Mouse (Mus musculus) embryonic facial prominence, embryonic 11.5 days (tissue): ENCODE data around the gene Fgfr2. TPM values are rescaled to one million over a fixed set of nuclear protein-coding genes. Genes with fewer than 3 reads are reported as not detected.

Experiments
- ATAC-seq: fragments of 200-750 bp; cut with Nextera tagmentation; replicated peaks from 2 replicates; pipeline ENCODE4 v1.8.0; 2017; ENCODE audit warnings: low read depth; ENCODE audit not compliant: insufficient number of reproducible peaks, low FRiP score, low TSS enrichment
- DNase-seq: peaks from one replicate; pipeline ENCODE4 v3.0.0-alpha.2; 2015; ENCODE audit warnings: low spot score
- H3K27ac ChIP-seq: fragments of 300-500 bp; sonication (generic); replicated peaks from 2 replicates; pipeline ENCODE4 v1.5.1; 2014; ENCODE audit warnings: mild to moderate bottlenecking, low read depth, low read length, control low read depth
- H3K27me3 ChIP-seq: fragments of 300-500 bp; sonication (generic); 2 replicates; pipeline ENCODE4 v1.6.1; 2014; ENCODE audit warnings: mild to moderate bottlenecking, low read length, moderate library complexity, mixed read lengths; ENCODE audit not compliant: control insufficient read depth, insufficient read depth
- H3K36me3 ChIP-seq: fragments of 300-500 bp; sonication (generic); replicated peaks from 2 replicates; pipeline ENCODE4 v1.6.1; 2014; ENCODE audit warnings: low read depth, mild to moderate bottlenecking, low read length, moderate library complexity, mixed read lengths; ENCODE audit not compliant: control insufficient read depth, insufficient read depth
- H3K4me1 ChIP-seq: fragments of 300-500 bp; sonication (generic); 2 replicates; pipeline ENCODE4 v1.6.1; 2014; ENCODE audit warnings: low read length, mixed read lengths; ENCODE audit not compliant: control insufficient read depth, insufficient read depth
- H3K4me2 ChIP-seq: fragments of 300-500 bp; sonication (generic); 2 replicates; pipeline ENCODE4 v1.6.1; 2014; ENCODE audit warnings: low read depth, mild to moderate bottlenecking, control low read depth, low read length, moderate library complexity
- H3K4me3 ChIP-seq: fragments of 300-500 bp; sonication (generic); 2 replicates; pipeline ENCODE4 v1.5.1; 2014; ENCODE audit warnings: low read depth, low read length, control low read depth
- H3K9ac ChIP-seq: fragments of 300-500 bp; sonication (generic); replicated peaks from 2 replicates; pipeline ENCODE4 v1.6.1; 2014; ENCODE audit warnings: mild to moderate bottlenecking, control low read depth, low read length
- H3K9me3 ChIP-seq: fragments of 300-500 bp; sonication (generic); replicated peaks from 2 replicates; pipeline ENCODE4 v1.6.1; 2016; ENCODE audit warnings: mild to moderate bottlenecking, low read length, inconsistent platforms, mixed read lengths; ENCODE audit not compliant: control insufficient read depth
- WGBS: fragments of 180-500 bp; shearing (Covaris S2); extraction: QIAGEN DNeasy Blood & Tissue Kit; methylation state at CpG from one replicate; pipeline ENCODE4 v1.1.7; 2014; 5-methylcytosine and 5-hydroxymethylcytosine counted together
- polyA plus RNA-seq: library from polyadenylated mRNA; unstranded; fragments of >200 nt; fragmentation: Nextera tagmentation; extraction: Ambion mirVana; gene quantifications from 2 replicates; pipeline ENCODE4 v1.2.1, GENCODE M21; 2014

Gene Fgfr2
- polyA plus RNA-seq, 1 experiment from 2014 or later, result 75.6 TPM

- 96% methylated on average over 14 of the region's 14 CpGs for WGBS
- Histone ChIP-seq H3K36me3 (no peaks in the 10 kb centered on the region), H3K27ac (no peak overlapping the region), H3K27me3 (no peaks in the 10 kb centered on the region), H3K4me2 (no peak overlapping the region), H3K4me1 (no peaks in the 10 kb centered on the region), H3K9ac (no peak overlapping the region), H3K4me3 (no peak overlapping the region), H3K9me3 (no peaks in the 10 kb centered on the region)
- DNase-seq (no peak), ATAC-seq (no peak)
These were observed 2212.3 kb downstream of the Fgfr2 start for GRCm38 (mm10) chr7:130910841-130911240.

- H3K9me3 ChIP-seq, result no peaks in the 10 kb centered on the region
- no peak overlapping the region for H3K27ac ChIP-seq
- ATAC-seq, result no peak
- no peak for DNase-seq
- 85% methylated on average over 13 of the region's 13 CpGs for WGBS
- H3K9ac ChIP-seq, result no peak overlapping the region
- no peaks in the 10 kb centered on the region for H3K4me1 ChIP-seq
- no peaks in the 10 kb centered on the region for H3K36me3 ChIP-seq
- no peaks in the 10 kb centered on the region for H3K27me3 ChIP-seq
- H3K4me2 ChIP-seq, result no peak overlapping the region
- H3K4me3 ChIP-seq, result no peak overlapping the region
These were observed 2218.4 kb downstream of the Fgfr2 start for GRCm38 (mm10) chr7:130904571-130905365.

- H3K27me3 ChIP-seq, result no peaks in the 10 kb centered on the region
- H3K4me3 ChIP-seq, result no peak overlapping the region
- H3K9me3 ChIP-seq, result no peaks in the 10 kb centered on the region
- H3K9ac ChIP-seq, result no peak overlapping the region
- no peaks in the 10 kb centered on the region for H3K36me3 ChIP-seq
- ATAC-seq, result no peak
- H3K27ac ChIP-seq, result no peak overlapping the region
- H3K4me1 ChIP-seq, result no peaks in the 10 kb centered on the region
- WGBS, result 83% methylated on average over 16 of the region's 16 CpGs
- DNase-seq, result no peak
- H3K4me2 ChIP-seq, result no peak overlapping the region
These were observed 2219.6 kb downstream of the Fgfr2 start for GRCm38 (mm10) chr7:130903505-130904074.

- Histone ChIP-seq H3K4me3 (no peak overlapping the region), H3K36me3 (no peaks in the 10 kb centered on the region), H3K9ac (no peak overlapping the region), H3K4me2 (no peak overlapping the region), H3K9me3 (no peaks in the 10 kb centered on the region), H3K27ac (no peak overlapping the region), H3K4me1 (no peaks in the 10 kb centered on the region), H3K27me3 (no peaks in the 10 kb centered on the region)
- ATAC-seq, result no peak
- no peak for DNase-seq
- 90% methylated on average over 1 of the region's 1 CpGs for WGBS
These were observed 2220.2 kb downstream of the Fgfr2 start for GRCm38 (mm10) chr7:130902929-130903328.

GRCm38 (mm10) chr7:130900233-130900848, 2222.8 kb downstream of the Fgfr2 start:
- Histone ChIP-seq H3K27ac (no peak overlapping the region), H3K9me3 (no peaks in the 10 kb centered on the region), H3K4me2 (no peak overlapping the region), H3K4me3 (no peak overlapping the region), H3K9ac (no peak overlapping the region), H3K4me1 (no peaks in the 10 kb centered on the region), H3K27me3 (no peaks in the 10 kb centered on the region), H3K36me3 (no peaks in the 10 kb centered on the region)
- DNase-seq (no peak), ATAC-seq (no peak)
- WGBS, result 92% methylated on average over 5 of the region's 5 CpGs

GRCm38 (mm10) chr7:130898373-130898772, 2224.8 kb downstream of the Fgfr2 start:
- Histone ChIP-seq H3K4me3 (no peak overlapping the region), H3K9me3 (no peaks in the 10 kb centered on the region), H3K27ac (no peak overlapping the region), H3K27me3 (no peaks in the 10 kb centered on the region), H3K4me2 (no peak overlapping the region), H3K36me3 (no peaks in the 10 kb centered on the region), H3K9ac (no peak overlapping the region), H3K4me1 (no peaks in the 10 kb centered on the region)
- no peak for ATAC-seq
- 74% methylated on average over 4 of the region's 4 CpGs for WGBS
- peak; percentile 4 for DNase-seq

GRCm38 (mm10) chr7:130897201-130897600, 2225.9 kb downstream of the Fgfr2 start:
- Histone ChIP-seq H3K4me2 (no peak overlapping the region), H3K9me3 (no peaks in the 10 kb centered on the region), H3K9ac (no peak overlapping the region), H3K36me3 (no peaks in the 10 kb centered on the region), H3K4me1 (no peaks in the 10 kb centered on the region), H3K27me3 (no peaks in the 10 kb centered on the region), H3K4me3 (no peak overlapping the region), H3K27ac (no peak overlapping the region)
- ATAC-seq, result no peak
- WGBS, result 90% methylated on average over 10 of the region's 10 CpGs
- no peak for DNase-seq

GRCm38 (mm10) chr7:130896064-130896463, 2227.1 kb downstream of the Fgfr2 start:
- H3K36me3 ChIP-seq, result no peaks in the 10 kb centered on the region
- 78% methylated on average over 3 of the region's 3 CpGs for WGBS

More at GRCm38 (mm10) chr7:130896064-130896463, 2227.1 kb downstream of the Fgfr2 start:
- Histone ChIP-seq H3K4me2 (no peak overlapping the region), H3K27me3 (no peaks in the 10 kb centered on the region), H3K4me3 (no peak overlapping the region), H3K9me3 (no peaks in the 10 kb centered on the region), H3K4me1 (no peaks in the 10 kb centered on the region), H3K27ac (no peak overlapping the region), H3K9ac (no peak overlapping the region)
- no peak for ATAC-seq
- DNase-seq, result no peak
